Mouse (Mus musculus): ENCODE results near the gene Vmn2r117.
"Not testable (repeated sequence)": the region's sequence is repeated elsewhere in the genome, so short reads cannot be mapped to it uniquely, and the experiment has no call there.

The Vmn2r117 gene

GRCm38 (mm10) chr17:23479599-23479998, at the start of gene Vmn2r117:
TSS of gene Vmn2r117 (minus strand) at chr17:23479699.
- not testable (repeated sequence) for DNase-seq (ENCODE audit: inconsistent age in 2 of 2, low spot score in 1 of 2)

GRCm38 (mm10) chr17:23522941-23523732, 43.6 kb upstream of the Vmn2r117 start:
- DNase-seq (ENCODE audit: inconsistent age in 2 of 2, low spot score in 1 of 2) = not testable (repeated sequence)

GRCm38 (mm10) chr17:23518701-23519423, 39.4 kb upstream of the Vmn2r117 start:
- no peak for DNase-seq (ENCODE audit: inconsistent age in 2 of 2, low spot score in 1 of 2)

GRCm38 (mm10) chr17:23433150-23433679, 46.3 kb downstream of the Vmn2r117 start:
- DNase-seq (ENCODE audit: inconsistent age in 2 of 2, low spot score in 1 of 2) = no peak
